Mouse (Mus musculus) limb, embryonic 11.5 days (tissue): ENCODE measurements at regions not wholly inside any gene's neighbourhood (a gene's known extent, or its start where the extent isn't known, plus 50 kb on each side); places are given as distances from the start of the nearest gene placed in this dataset.
"Not testable (repeated sequence)": the region's sequence is repeated elsewhere in the genome, so short reads cannot be mapped to it uniquely, and the experiment has no call there.

Experiments
- ATAC-seq: fragments of 200-750 bp; cut with Nextera tagmentation; 2 replicates; pipeline ENCODE4 v1.8.0; 2017; ENCODE audit warnings: low read depth; ENCODE audit not compliant: insufficient number of reproducible peaks, low FRiP score, low TSS enrichment
- DNase-seq: peaks from one replicate; pipeline ENCODE4 v3.0.0-alpha.2; 2015; ENCODE audit warnings: low spot score
- H3K27ac ChIP-seq: fragments of 300-500 bp; sonication (generic); replicated peaks from 2 replicates; pipeline ENCODE4 v1.5.1; 2014; ENCODE audit warnings: low read depth, mild to moderate bottlenecking, low read length
- H3K27me3 ChIP-seq: fragments of 300-500 bp; sonication (generic); 2 replicates; pipeline ENCODE4 v1.6.1; 2014; ENCODE audit warnings: mild to moderate bottlenecking, low read length, mixed read lengths; ENCODE audit not compliant: control insufficient read depth, insufficient read depth
- H3K36me3 ChIP-seq: fragments of 300-500 bp; sonication (generic); 2 replicates; pipeline ENCODE4 v1.6.1; 2014; ENCODE audit warnings: mild to moderate bottlenecking, low read length, moderate library complexity, mixed read lengths; ENCODE audit not compliant: control insufficient read depth, insufficient read depth
- H3K4me1 ChIP-seq: fragments of 300-500 bp; sonication (generic); 2 replicates; pipeline ENCODE4 v1.6.1; 2014; ENCODE audit warnings: low read length, mixed read lengths; ENCODE audit not compliant: control insufficient read depth, insufficient read depth
- H3K4me2 ChIP-seq: fragments of 300-500 bp; sonication (generic); 2 replicates; pipeline ENCODE4 v1.6.1; 2014; ENCODE audit warnings: low read depth, mild to moderate bottlenecking, moderate library complexity; ENCODE audit not compliant: severe bottlenecking
- H3K4me3 ChIP-seq: fragments of 300-500 bp; sonication (generic); 2 replicates; pipeline ENCODE4 v1.5.1; 2014; ENCODE audit warnings: low read depth, low read length
- H3K9ac ChIP-seq: fragments of 300-500 bp; sonication (generic); 2 replicates; pipeline ENCODE4 v1.6.1; 2014; ENCODE audit warnings: mild to moderate bottlenecking, low read length
- H3K9me3 ChIP-seq: fragments of 300-500 bp; sonication (generic); 2 replicates; pipeline ENCODE4 v1.6.1; 2016; ENCODE audit warnings: low read length; ENCODE audit not compliant: control insufficient read depth
- WGBS: fragments of 180-500 bp; shearing (Covaris S2); extraction: QIAGEN DNeasy Blood & Tissue Kit; methylation state at CpG from one replicate; pipeline ENCODE4 v1.1.7; 2014; 5-methylcytosine and 5-hydroxymethylcytosine counted together

- Histone ChIP-seq H3K9me3 (no peaks in the 10 kb centered on the region), H3K36me3 (no peaks in the 10 kb centered on the region), H3K4me1 (no peaks in the 10 kb centered on the region), H3K27me3 (no peaks in the 10 kb centered on the region), H3K27ac (no peak overlapping the region), H3K4me2 (no peak overlapping the region), H3K4me3 (no peak overlapping the region), H3K9ac (no peak overlapping the region)
- DNase-seq (no peak), ATAC-seq (no peak)
Observed at GRCm38 (mm10) chr6:37775151-37775550, 95.5 kb upstream of the Trim24 start.

- ATAC-seq = no peak
Observed at GRCm38 (mm10) chr6:37779893-37780292, 90.7 kb upstream of the Trim24 start.

GRCm38 (mm10) chr6:37781894-37782293 is 88.7 kb upstream of the Trim24 start:
- ATAC-seq (no peak), DNase-seq (no peak)
- H3K9ac ChIP-seq = no peak overlapping the region
- no peaks in the 10 kb centered on the region for H3K36me3 ChIP-seq
- H3K4me2 ChIP-seq = no peak overlapping the region
- no peak overlapping the region for H3K27ac ChIP-seq
- no peaks in the 10 kb centered on the region for H3K9me3 ChIP-seq
- no peaks in the 10 kb centered on the region for H3K4me1 ChIP-seq
- H3K4me3 ChIP-seq = no peak overlapping the region
- H3K27me3 ChIP-seq = no peaks in the 10 kb centered on the region

More at GRCm38 (mm10) chr6:37779893-37780292, 90.7 kb upstream of the Trim24 start:
- Histone ChIP-seq H3K27me3 (no peaks in the 10 kb centered on the region), H3K9me3 (no peaks in the 10 kb centered on the region), H3K36me3 (no peaks in the 10 kb centered on the region), H3K27ac (no peak overlapping the region), H3K4me2 (no peak overlapping the region), H3K4me3 (no peak overlapping the region), H3K9ac (no peak overlapping the region), H3K4me1 (no peaks in the 10 kb centered on the region)
- no peak for DNase-seq

GRCm38 (mm10) chr6:37785280-37785679 is 85.3 kb upstream of the Trim24 start:
- H3K36me3 ChIP-seq = not testable (repeated sequence)

GRCm38 (mm10) chr6:37785741-37786140 is 84.9 kb upstream of the Trim24 start:
- DNase-seq (no peak), ATAC-seq (no peak)
- Histone ChIP-seq H3K27ac (no peak overlapping the region), H3K9me3 (no peaks in the 10 kb centered on the region), H3K36me3 (no peaks in the 10 kb centered on the region), H3K4me1 (no peaks in the 10 kb centered on the region), H3K4me3 (no peak overlapping the region), H3K9ac (no peak overlapping the region), H3K27me3 (no peaks in the 10 kb centered on the region), H3K4me2 (no peak overlapping the region)
- WGBS = 93% methylated on average over 7 of the region's 7 CpGs

More at GRCm38 (mm10) chr6:37785280-37785679, 85.3 kb upstream of the Trim24 start:
- 90% methylated on average over 3 of the region's 3 CpGs for WGBS
- ATAC-seq, H3K27ac ChIP-seq, H3K27me3 ChIP-seq, H3K9ac ChIP-seq, H3K4me3 ChIP-seq, H3K4me2 ChIP-seq, H3K4me1 ChIP-seq, DNase-seq, H3K9me3 ChIP-seq: not testable (repeated sequence)

- 81% methylated on average over 3 of the region's 8 CpGs for WGBS
Observed at GRCm38 (mm10) chr6:37787858-37788257, 82.8 kb upstream of the Trim24 start.

GRCm38 (mm10) chr6:37790878-37791277 is 79.7 kb upstream of the Trim24 start:
- H3K9me3 ChIP-seq = no peaks in the 10 kb centered on the region
- no peak overlapping the region for H3K4me2 ChIP-seq
- H3K4me1 ChIP-seq = no peaks in the 10 kb centered on the region
- no peaks in the 10 kb centered on the region for H3K27me3 ChIP-seq
- H3K9ac ChIP-seq = no peak overlapping the region
- H3K36me3 ChIP-seq = no peaks in the 10 kb centered on the region
- WGBS = 85% methylated on average over 1 of the region's 1 CpGs
- H3K27ac ChIP-seq = no peak overlapping the region
- ATAC-seq = no peak
- DNase-seq = no peak
- H3K4me3 ChIP-seq = no peak overlapping the region

More at GRCm38 (mm10) chr6:37787858-37788257, 82.8 kb upstream of the Trim24 start:
- H3K4me3 ChIP-seq, H3K4me2 ChIP-seq, H3K9me3 ChIP-seq, H3K27ac ChIP-seq, H3K27me3 ChIP-seq, DNase-seq, H3K9ac ChIP-seq, ATAC-seq, H3K36me3 ChIP-seq, H3K4me1 ChIP-seq: not testable (repeated sequence)

- DNase-seq = peak; percentile 22
- Histone ChIP-seq H3K4me2 (no peak overlapping the region), H3K36me3 (no peaks in the 10 kb centered on the region), H3K4me1 (no peaks in the 10 kb centered on the region), H3K27me3 (no peaks in the 10 kb centered on the region), H3K4me3 (no peak overlapping the region), H3K27ac (no peak overlapping the region), H3K9ac (no peak overlapping the region), H3K9me3 (no peaks in the 10 kb centered on the region; the same call in 1 of the 2 replicates)
- 40% methylated on average over 4 of the region's 4 CpGs for WGBS
- ATAC-seq = no peak
Observed at GRCm38 (mm10) chr6:37794211-37794610, 76.4 kb upstream of the Trim24 start.

- DNase-seq = no peak
Observed at GRCm38 (mm10) chr6:37795001-37795400, 75.6 kb upstream of the Trim24 start.

More at GRCm38 (mm10) chr6:37795001-37795400, 75.6 kb upstream of the Trim24 start:
- no peak overlapping the region for H3K9ac ChIP-seq
- H3K4me3 ChIP-seq = no peak overlapping the region
- no peak overlapping the region for H3K4me2 ChIP-seq
- no peaks in the 10 kb centered on the region for H3K27me3 ChIP-seq
- ATAC-seq = no peak
- H3K36me3 ChIP-seq = no peaks in the 10 kb centered on the region
- H3K4me1 ChIP-seq = no peaks in the 10 kb centered on the region
- H3K27ac ChIP-seq = no peak overlapping the region
- H3K9me3 ChIP-seq = no peaks in the 10 kb centered on the region; the same call in 1 of the 2 replicates
